Mouse (Mus musculus): ENCODE measurements around the gene Uqcrq.

- TF ChIP-seq EP300 (IDR thresholded peaks at IDR 0.05; ENCODE audit: low read depth): no peak
- TF ChIP-seq CTCF (IDR thresholded peaks at IDR 0.05; ENCODE audit: low read depth): peak; percentile 98
Observed at GRCm38 (mm10) chr11:53469968-53470695, 39.5 kb upstream of the Uqcrq start, which contains the start of gene Gm9837.

All from liver, postnatal 0 days (tissue).